Mouse (Mus musculus) megakaryocyte, embryonic 14.5 days (primary cell): ENCODE data around the gene Nos1ap.

Experiments used
- FLI1 ChIP-seq: IDR thresholded peaks from 2 replicates; pipeline ENCODE4 v1.6.1; 2012; ENCODE audit warnings: low read length, inconsistent platforms, mixed read lengths
- GATA1 ChIP-seq: IDR thresholded peaks from 3 replicates; pipeline ENCODE4 v1.6.1; 2012; ENCODE audit warnings: mixed read lengths, low read length, inconsistent platforms, borderline replicate concordance

DNA sequence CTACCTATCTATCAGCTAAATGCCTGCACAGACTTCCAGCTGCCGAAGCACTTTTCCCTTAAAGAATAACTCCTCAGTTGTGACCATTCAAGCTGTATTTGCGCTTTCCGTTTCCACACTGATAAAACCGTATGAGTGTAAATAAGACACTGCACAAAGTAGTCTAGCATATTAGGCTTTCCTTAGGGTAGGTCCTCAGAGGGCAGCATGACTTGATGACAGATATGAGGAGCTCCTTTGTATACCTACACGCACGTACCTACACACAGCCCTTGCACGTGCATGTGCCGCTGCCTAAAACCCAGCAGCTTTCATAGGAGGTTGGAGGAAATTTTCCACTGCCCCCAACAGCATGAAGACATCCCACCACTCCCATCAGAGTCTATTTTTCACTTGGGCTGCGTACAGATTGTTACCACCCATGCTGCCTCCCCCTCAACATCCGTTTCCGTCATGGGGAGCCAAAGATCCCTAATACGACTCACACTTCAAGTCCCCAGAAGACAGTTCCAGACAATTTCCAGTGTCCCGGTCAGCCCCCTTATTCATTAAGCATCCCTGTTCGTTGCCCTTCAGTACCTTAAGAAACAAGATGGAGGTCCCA, 41.4 kb downstream of the Nos1ap start:
- TF ChIP-seq GATA1 (no peak), FLI1 (no peak)
